Mouse (Mus musculus) MEL (cell line): Measurements from ENCODE around the gene Atpif1. TPM values are rescaled to one million over a fixed set of nuclear protein-coding genes. Genes with fewer than 3 reads are reported as not detected.

Experiments
- DNase-seq: peaks from one replicate; pipeline ENCODE4 v3.0.0; 2011; ENCODE audit warnings: low read depth, low spot score
- H3K27ac ChIP-seq: 2 replicates; pipeline ENCODE4 v1.5.1; 2012; ENCODE audit warnings: low read depth, mild to moderate bottlenecking, control low read depth, low read length, moderate library complexity; ENCODE audit not compliant: control insufficient read depth
- H3K27me3 ChIP-seq, 2 experiments: fragments of 150-350 bp in 1 of 2; sonication (generic) in 1 of 2; 2 replicates each; pipeline ENCODE4 v1.6.1; 2012; ENCODE audit warnings: low read length in 2 of 2, mild to moderate bottlenecking in 2 of 2, improper control_type of control experiment in 1 of 2, moderate library complexity in 1 of 2; ENCODE audit not compliant: insufficient read depth in 2 of 2, control insufficient read depth in 1 of 2
- H3K36me3 ChIP-seq, 2 experiments: 2 replicates each; pipeline ENCODE4 v1.6.1; 2012 to 2014; ENCODE audit warnings: low read length in 2 of 2, improper control_type of control experiment in 1 of 2, inconsistent platforms in 1 of 2, mild to moderate bottlenecking in 1 of 2; ENCODE audit not compliant: insufficient read depth in 2 of 2, control insufficient read depth in 1 of 2
- H3K4me1 ChIP-seq, 2 experiments: fragments of 150-350 bp in 1 of 2; sonication (generic) in 1 of 2; 2 replicates each; pipeline ENCODE4 v1.6.1; 2012; ENCODE audit warnings: low read length in 2 of 2, improper control_type of control experiment in 1 of 2, mild to moderate bottlenecking in 1 of 2; ENCODE audit not compliant: insufficient read depth in 2 of 2, control insufficient read depth in 1 of 2
- H3K4me3 ChIP-seq, 2 experiments: fragments of 150-350 bp in 1 of 2; sonication (generic) in 1 of 2; 2 replicates each; pipeline ENCODE4 v1.5.1; 2012; ENCODE audit warnings: low read depth in 2 of 2, low read length in 2 of 2, mild to moderate bottlenecking in 2 of 2, moderate library complexity in 2 of 2, control low read depth in 1 of 2, improper control_type of control experiment in 1 of 2; ENCODE audit not compliant: control insufficient read depth in 1 of 2, insufficient read depth in 1 of 2
- H3K79me2 ChIP-seq: 2 replicates; pipeline ENCODE4 v1.6.1; 2012; ENCODE audit warnings: mild to moderate bottlenecking, low read length, moderate library complexity; ENCODE audit not compliant: control insufficient read depth, poor library complexity, insufficient read depth
- H3K9ac ChIP-seq: 2 replicates; pipeline ENCODE4 v1.6.1; 2012; ENCODE audit warnings: low read depth, mild to moderate bottlenecking, control low read depth, low read length, moderate library complexity; ENCODE audit not compliant: control insufficient read depth, poor library complexity, severe bottlenecking
- H3K9me3 ChIP-seq: fragments of 150-350 bp; sonication (generic); replicated peaks from 2 replicates; pipeline ENCODE4 v1.6.1; 2012; ENCODE audit warnings: mild to moderate bottlenecking, low read length, improper control_type of control experiment, moderate library complexity; ENCODE audit not compliant: insufficient read depth
- BHLHE40 ChIP-seq: IDR thresholded peaks from 2 replicates; pipeline ENCODE4 v1.6.1; 2012; ENCODE audit warnings: low read depth, mild to moderate bottlenecking, inconsistent platforms, low read length, improper control_type of control experiment, borderline replicate concordance
- CHD1 ChIP-seq: IDR thresholded peaks from 2 replicates; pipeline ENCODE4 v1.6.1; 2012; ENCODE audit warnings: low read depth, mild to moderate bottlenecking, inconsistent platforms, low read length, improper control_type of control experiment
- CTCF ChIP-seq, 3 experiments: IDR thresholded peaks in 2 of 3; conservative IDR thresholded peaks in 1 of 3; 2 replicates each; pipeline ENCODE4 v1.5.1; 2011 to 2012; ENCODE audit warnings: low read length in 3 of 3, low read depth in 2 of 3, mild to moderate bottlenecking in 2 of 3, improper control_type of control experiment in 1 of 3, inconsistent platforms in 1 of 3, mixed read lengths in 1 of 3, moderate library complexity in 1 of 3; ENCODE audit not compliant: control insufficient read depth in 1 of 3, insufficient read depth in 1 of 3, poor library complexity in 1 of 3, severe bottlenecking in 1 of 3
- E2F4 ChIP-seq: IDR thresholded peaks from 2 replicates; pipeline ENCODE4 v1.6.1; 2011; ENCODE audit warnings: low read depth, low read length, improper control_type of control experiment, borderline replicate concordance
- ELF1 ChIP-seq: IDR thresholded peaks from 2 replicates; pipeline ENCODE4 v1.6.1; 2014; ENCODE audit warnings: low read depth, mild to moderate bottlenecking, inconsistent platforms, low read length, improper control_type of control experiment, moderate library complexity
- ETS1 ChIP-seq: IDR thresholded peaks from 2 replicates; pipeline ENCODE4 v1.6.1; 2012; ENCODE audit warnings: low read depth, mild to moderate bottlenecking, inconsistent platforms, low read length, improper control_type of control experiment, moderate library complexity
- GABPA ChIP-seq: IDR thresholded peaks from 2 replicates; pipeline ENCODE4 v1.6.1; 2012; ENCODE audit warnings: low read depth, mild to moderate bottlenecking, inconsistent platforms, low read length, improper control_type of control experiment, moderate library complexity
- GATA1 ChIP-seq: IDR thresholded peaks from 2 replicates; pipeline ENCODE4 v1.6.1; 2011; ENCODE audit warnings: low read depth, low read length, improper control_type of control experiment
- HCFC1 ChIP-seq: IDR thresholded peaks from 2 replicates; pipeline ENCODE4 v1.6.1; 2012; ENCODE audit warnings: low read depth, mild to moderate bottlenecking, inconsistent platforms, low read length, improper control_type of control experiment, moderate library complexity
- KAT2A ChIP-seq: conservative IDR thresholded peaks from 2 replicates; pipeline ENCODE4 v1.6.1; 2012; ENCODE audit warnings: low read depth, low read length, improper control_type of control experiment, inconsistent platforms
- MAX ChIP-seq: IDR thresholded peaks from 2 replicates; pipeline ENCODE4 v1.6.1; 2011; ENCODE audit warnings: low read length, improper control_type of control experiment
- MXI1 ChIP-seq: IDR thresholded peaks from 2 replicates; pipeline ENCODE4 v1.6.1; 2011; ENCODE audit warnings: mild to moderate bottlenecking, low read depth, low read length, improper control_type of control experiment
- MYB ChIP-seq: IDR thresholded peaks from 2 replicates; pipeline ENCODE4 v1.6.1; 2011; ENCODE audit warnings: mild to moderate bottlenecking, low read depth, low read length, improper control_type of control experiment
- MYC ChIP-seq: IDR thresholded peaks from 2 replicates; pipeline ENCODE4 v1.6.1; 2011; ENCODE audit warnings: low read depth, mild to moderate bottlenecking, low read length, improper control_type of control experiment, moderate library complexity
- NELFE ChIP-seq: IDR thresholded peaks from 2 replicates; pipeline ENCODE4 v1.6.1; 2011; ENCODE audit warnings: low read depth, low read length, improper control_type of control experiment
- NRF1 ChIP-seq: IDR thresholded peaks from 2 replicates; pipeline ENCODE4 v1.6.1; 2014; ENCODE audit warnings: low read depth, mild to moderate bottlenecking, inconsistent platforms, low read length, improper control_type of control experiment, moderate library complexity; ENCODE audit not compliant: poor library complexity, insufficient read depth, severe bottlenecking
- POLR2A ChIP-seq, 2 experiments: IDR thresholded peaks; 2 replicates each; pipeline ENCODE4 v1.6.1; 2011 to 2012; ENCODE audit warnings: low read length in 2 of 2, mild to moderate bottlenecking in 2 of 2, control low read depth in 1 of 2, improper control_type of control experiment in 1 of 2, low read depth in 1 of 2, moderate library complexity in 1 of 2; ENCODE audit not compliant: control insufficient read depth in 1 of 2, insufficient read depth in 1 of 2, poor library complexity in 1 of 2
- POLR2AphosphoS2 ChIP-seq: IDR thresholded peaks from 2 replicates; pipeline ENCODE4 v1.6.1; 2011; ENCODE audit warnings: low read length, improper control_type of control experiment
- POLR2AphosphoS5 ChIP-seq: IDR thresholded peaks from 2 replicates; pipeline ENCODE4 v1.6.1; 2012; ENCODE audit warnings: low read depth, borderline replicate concordance, mild to moderate bottlenecking, inconsistent platforms, low read length, moderate library complexity, mixed read lengths
- RAD21 ChIP-seq: IDR thresholded peaks from 2 replicates; pipeline ENCODE4 v1.6.1; 2011; ENCODE audit warnings: mild to moderate bottlenecking, low read depth, low read length, improper control_type of control experiment
- RCOR1 ChIP-seq: IDR thresholded peaks from 2 replicates; pipeline ENCODE4 v1.6.1; 2012; ENCODE audit warnings: low read depth, mild to moderate bottlenecking, inconsistent platforms, low read length, improper control_type of control experiment
- SIN3A ChIP-seq: IDR thresholded peaks from 2 replicates; pipeline ENCODE4 v1.6.1; 2012; ENCODE audit warnings: low read length, improper control_type of control experiment, inconsistent platforms
- SMC3 ChIP-seq: IDR thresholded peaks from 2 replicates; pipeline ENCODE4 v1.6.1; 2011; ENCODE audit warnings: low read depth, low read length, improper control_type of control experiment
- TBP ChIP-seq: IDR thresholded peaks from 2 replicates; pipeline ENCODE4 v1.8.0; 2011; ENCODE audit warnings: low read depth, low read length, improper control_type of control experiment
- TCF12 ChIP-seq: IDR thresholded peaks from 2 replicates; pipeline ENCODE4 v1.6.1; 2014; ENCODE audit warnings: low read depth, mild to moderate bottlenecking, inconsistent platforms, low read length, improper control_type of control experiment, moderate library complexity
- UBTF ChIP-seq: IDR thresholded peaks from 2 replicates; pipeline ENCODE4 v1.6.1; 2012; ENCODE audit warnings: low read depth, mild to moderate bottlenecking, inconsistent platforms, low read length, improper control_type of control experiment, moderate library complexity, borderline replicate concordance; ENCODE audit not compliant: insufficient read depth
- USF1 ChIP-seq: IDR thresholded peaks from 2 replicates; pipeline ENCODE4 v1.6.1; 2014; ENCODE audit warnings: low read depth, mild to moderate bottlenecking, inconsistent platforms, low read length, improper control_type of control experiment, moderate library complexity
- ZC3H11A ChIP-seq: IDR thresholded peaks from 2 replicates; pipeline ENCODE4 v1.6.1; 2012; ENCODE audit warnings: low read depth, mild to moderate bottlenecking, inconsistent platforms, low read length, improper control_type of control experiment
- ZKSCAN1 ChIP-seq: IDR thresholded peaks from 2 replicates; pipeline ENCODE4 v1.6.1; 2012; ENCODE audit warnings: low read depth, mild to moderate bottlenecking, inconsistent platforms, low read length, improper control_type of control experiment, moderate library complexity
- ZMIZ1 ChIP-seq: IDR thresholded peaks from 2 replicates; pipeline ENCODE4 v1.6.1; 2012; ENCODE audit warnings: low read depth, mild to moderate bottlenecking, inconsistent platforms, low read length, improper control_type of control experiment, moderate library complexity
- ZNF384 ChIP-seq: IDR thresholded peaks from 2 replicates; pipeline ENCODE4 v1.6.1; 2012; ENCODE audit warnings: low read depth, mild to moderate bottlenecking, inconsistent platforms, low read length, improper control_type of control experiment
- polyA plus RNA-seq, 2 experiments: library from polyadenylated mRNA; stranded (reverse) in 1 of 2; unstranded in 1 of 2; fragments of >175 nt in 1 of 2; fragments of >200 nt in 1 of 2; gene quantifications; 2 replicates each; pipeline versions ENCODE4 v1.2.1 to v1.2.4; 2012; ENCODE audit warnings: low replicate concordance in 2 of 2, low read depth in 1 of 2; ENCODE audit not compliant: insufficient read length in 2 of 2, insufficient read depth in 1 of 2, missing spikeins in 1 of 2
- total RNA-seq: library from RNA; depleted of rRNA; stranded (reverse); fragments of 300-350 nt; gene quantifications from 2 replicates; pipeline ENCODE4 v1.2.3, GENCODE M21; 2012

The Atpif1 gene
- total and polyA plus RNA-seq, 3 experiments, result 566 to 730 TPM; not detected in 1

GRCm38 (mm10) chr4:132554221-132554620, 20.8 kb upstream of the Atpif1 start:
- no peaks in the 10 kb centered on the region for H3K9me3 ChIP-seq
- peaks cover 12% of the 10 kb centered on the region in 2 experiments for H3K36me3 ChIP-seq
- H3K4me3 ChIP-seq, result no peak overlapping the region
- H3K9ac ChIP-seq, result no peak overlapping the region
- peaks cover 13 to 19% of the 10 kb centered on the region in 2 experiments for H3K4me1 ChIP-seq
- peak; percentile 26 for DNase-seq
- H3K27me3 ChIP-seq, result no peaks in the 10 kb centered on the region
- peak overlapping the region; percentile 18 for H3K27ac ChIP-seq
- H3K79me2 ChIP-seq, result no peaks in the 10 kb centered on the region
- TF ChIP-seq CTCF (IDR thresholded peaks at IDR 0.05 in 2 of 3, conservative IDR thresholded peaks at IDR 0.05 in 1 of 3; ENCODE audit: control insufficient read depth in 1 of 3, insufficient read depth in 1 of 3, low read depth in 2 of 3, low read length in 3 of 3, poor library complexity in 1 of 3, severe bottlenecking in 1 of 3) (no peak), MAX (no peak), SMC3 (no peak)

GRCm38 (mm10) chr4:132545851-132546250, 12.4 kb upstream of the Atpif1 start:
- Histone ChIP-seq H3K9me3 (no peaks in the 10 kb centered on the region), H3K36me3 (peaks cover 0 to 42% of the 10 kb centered on the region in 2 experiments; a peak in 2 of 4 replicates), H3K4me1 (no peaks in the 10 kb centered on the region), H3K79me2 (no peaks in the 10 kb centered on the region), H3K4me3 (no peak overlapping the region), H3K27me3 (no peaks in the 10 kb centered on the region), H3K27ac (no peak overlapping the region), H3K9ac (no peak overlapping the region)
- DNase-seq, result peak; percentile 74
- TF ChIP-seq KAT2A (no peak), POLR2AphosphoS5 (no peak), MAX (no peak), NRF1 (no peak), CHD1 (no peak), MYB (no peak), ETS1 (no peak), ZC3H11A (peak; percentile 43; the same call in 1 of the 2 replicates), POLR2AphosphoS2 (no peak), MXI1 (no peak), GABPA (no peak), ELF1 (no peak), SMC3 (peak; percentile 79), BHLHE40 (no peak), MYC (no peak), SIN3A (no peak), NELFE (no peak), ZMIZ1 (no peak), E2F4 (no peak), TBP (no peak), RCOR1 (no peak), UBTF (no peak), CTCF (IDR thresholded peaks at IDR 0.05 in 2 of 3, conservative IDR thresholded peaks at IDR 0.05 in 1 of 3; ENCODE audit: control insufficient read depth in 1 of 3, insufficient read depth in 1 of 3, low read depth in 2 of 3, low read length in 3 of 3, poor library complexity in 1 of 3, severe bottlenecking in 1 of 3) (peak; percentile 62 to 86 (median 67)), ZKSCAN1 (no peak), POLR2A (IDR thresholded peaks at IDR 0.05; ENCODE audit: control insufficient read depth in 1 of 2, insufficient read depth in 1 of 2, low read depth in 1 of 2, low read length in 2 of 2, poor library complexity in 1 of 2) (no peak), GATA1 (no peak), USF1 (no peak), HCFC1 (no peak), RAD21 (peak; percentile 77), ZNF384 (no peak), TCF12 (no peak)
